Mouse (Mus musculus) megakaryocyte progenitor cell, adult 5-6 weeks (primary cell): Measurements from ENCODE around the gene Gm37240. TPM values are rescaled to one million over a fixed set of nuclear protein-coding genes. Genes with fewer than 3 reads are reported as not detected.
A peak's percentile ranks its signal among the peaks of the same experiment; 100 is the strongest.

Experiments used
- ATAC-seq: replicated peaks from 2 replicates; pipeline ENCODE4 v1.8.0; 2016; ENCODE audit warnings: mild to moderate bottlenecking, moderate TSS enrichment, inconsistent platforms; ENCODE audit not compliant: poor library complexity
- total RNA-seq, 2 experiments: library from RNA; stranded (forward) in 1 of 2; stranded (reverse) in 1 of 2; fragments of 157-497, 149-512 nt in 1 of 2; fragments of 200-1000 nt in 1 of 2; gene quantifications; 2 replicates each; pipeline versions ENCODE4 v1.2.3 to v1.2.4; 2015 to 2017

Gm37240 gene
- total RNA-seq, 2 experiments from 2014 or later: not detected

GRCm38 (mm10) chr3:84533227-84533626 lies 1354.1 kb downstream of the Gm37240 start:
- peak; percentile 52 for ATAC-seq

- no peak for ATAC-seq
Observed at GRCm38 (mm10) chr3:84529021-84529420, 1358.3 kb downstream of the Gm37240 start.

- no peak for ATAC-seq
Observed at GRCm38 (mm10) chr3:84524952-84525351, 1362.4 kb downstream of the Gm37240 start.

- ATAC-seq: no peak
Observed at GRCm38 (mm10) chr3:84516163-84516562, 1371.2 kb downstream of the Gm37240 start.

- ATAC-seq: 0 out of 2 replicates have a peak, but pooled peaks have one; percentile 42
Observed at GRCm38 (mm10) chr3:84512774-84513515, 1374.4 kb downstream of the Gm37240 start.

GRCm38 (mm10) chr3:84505193-84505592 lies 1382.1 kb downstream of the Gm37240 start:
- ATAC-seq: no peak

- peak; percentile 97 for ATAC-seq
Observed at GRCm38 (mm10) chr3:84504291-84504690, 1383.0 kb downstream of the Gm37240 start.

GRCm38 (mm10) chr3:84502101-84502500 lies 1385.2 kb downstream of the Gm37240 start:
- no peak for ATAC-seq

GRCm38 (mm10) chr3:84500491-84500890 lies 1386.8 kb downstream of the Gm37240 start:
- no peak for ATAC-seq

- ATAC-seq: no peak
Observed at GRCm38 (mm10) chr3:84497718-84498117, 1389.6 kb downstream of the Gm37240 start.

GRCm38 (mm10) chr3:84492657-84493056 lies 1394.7 kb downstream of the Gm37240 start:
- ATAC-seq: peak; percentile 40; the same call in 1 of the 2 replicates

- ATAC-seq: peak; percentile 84
Observed at GRCm38 (mm10) chr3:84492148-84492547, 1395.2 kb downstream of the Gm37240 start.

- no peak for ATAC-seq
Observed at GRCm38 (mm10) chr3:84488716-84489115, 1398.6 kb downstream of the Gm37240 start.

GRCm38 (mm10) chr3:84484891-84485290 lies 1402.4 kb downstream of the Gm37240 start:
- ATAC-seq: no peak

- no peak for ATAC-seq
Observed at GRCm38 (mm10) chr3:84484333-84484732, 1403.0 kb downstream of the Gm37240 start.

GRCm38 (mm10) chr3:84482121-84482520 lies 1405.2 kb downstream of the Gm37240 start:
- ATAC-seq: no peak

GRCm38 (mm10) chr3:84481104-84481503 lies 1406.2 kb downstream of the Gm37240 start:
- peak; percentile 56 for ATAC-seq

GRCm38 (mm10) chr3:84480006-84480897 lies 1407.1 kb downstream of the Gm37240 start, which contains the start of gene Fhdc1:
Gene Fhdc1, minus strand, starts transcription at chr3:84480429.
- ATAC-seq: peak; percentile 29

- ATAC-seq: peak; percentile 52
Observed at GRCm38 (mm10) chr3:84479293-84480005, 1407.9 kb downstream of the Gm37240 start.

GRCm38 (mm10) chr3:84478896-84479292 lies 1408.4 kb downstream of the Gm37240 start:
- no peak for ATAC-seq

- ATAC-seq: no peak
Observed at GRCm38 (mm10) chr3:84478195-84478594, 1409.1 kb downstream of the Gm37240 start.
